Mouse (Mus musculus): Measurements from ENCODE around the gene Ttc4. TPM values are rescaled to one million over a fixed set of nuclear protein-coding genes. Genes with fewer than 3 reads are reported as not detected.

The Ttc4 gene
- polyA plus RNA-seq, 1 experiment, result 45.1 TPM

- H3K4me1 ChIP-seq (ENCODE audit: control insufficient read depth, insufficient read depth, low read length), result peaks cover 4% of the 10 kb centered on the region
- TF ChIP-seq POLR2A (IDR thresholded peaks at IDR 0.05; ENCODE audit: low read depth, low read length), result no peak
- no peak for TF ChIP-seq CTCF (IDR thresholded peaks at IDR 0.05; ENCODE audit: borderline replicate concordance, insufficient read depth, low read length)
- no peak overlapping the region for H3K27ac ChIP-seq (ENCODE audit: insufficient read depth, low read length)
- no peak overlapping the region for H3K4me3 ChIP-seq (ENCODE audit: insufficient read depth, low read length)
These were observed 23.1 kb downstream of the Ttc4 start for GRCm38 (mm10) chr4:106655681-106656080.

GRCm38 (mm10) chr4:106653051-106653450, 25.7 kb downstream of the Ttc4 start:
- H3K4me3 ChIP-seq (ENCODE audit: insufficient read depth, low read length), result no peak overlapping the region
- peaks cover 4% of the 10 kb centered on the region for H3K4me1 ChIP-seq (ENCODE audit: control insufficient read depth, insufficient read depth, low read length)
- no peak for TF ChIP-seq POLR2A (IDR thresholded peaks at IDR 0.05; ENCODE audit: low read depth, low read length)
- TF ChIP-seq CTCF (IDR thresholded peaks at IDR 0.05; ENCODE audit: borderline replicate concordance, insufficient read depth, low read length), result no peak
- H3K27ac ChIP-seq (ENCODE audit: insufficient read depth, low read length), result no peak overlapping the region

GRCm38 (mm10) chr4:106652546-106652945, 26.2 kb downstream of the Ttc4 start:
- H3K4me1 ChIP-seq (ENCODE audit: control insufficient read depth, insufficient read depth, low read length), result peaks cover 4% of the 10 kb centered on the region
- H3K27ac ChIP-seq (ENCODE audit: insufficient read depth, low read length), result no peak overlapping the region
- TF ChIP-seq POLR2A (IDR thresholded peaks at IDR 0.05; ENCODE audit: low read depth, low read length) (no peak), CTCF (IDR thresholded peaks at IDR 0.05; ENCODE audit: borderline replicate concordance, insufficient read depth, low read length) (no peak)
- no peak overlapping the region for H3K4me3 ChIP-seq (ENCODE audit: insufficient read depth, low read length)

GRCm38 (mm10) chr4:106650833-106651527, 27.8 kb downstream of the Ttc4 start, which contains the start of gene Pars2:
TSS of gene Pars2 (plus strand) at chr4:106651069.
- H3K4me3 ChIP-seq (ENCODE audit: insufficient read depth, low read length), result peak within 1 kb of the TSS; percentile 65
- TF ChIP-seq POLR2A (IDR thresholded peaks at IDR 0.05; ENCODE audit: low read depth, low read length), result peak; percentile 92
- TF ChIP-seq CTCF (IDR thresholded peaks at IDR 0.05; ENCODE audit: borderline replicate concordance, insufficient read depth, low read length), result no peak
- peaks cover 4% of the 10 kb centered on the region for H3K4me1 ChIP-seq (ENCODE audit: control insufficient read depth, insufficient read depth, low read length)
- no peak within 1 kb of the TSS for H3K27ac ChIP-seq (ENCODE audit: insufficient read depth, low read length)

- TF ChIP-seq CTCF (IDR thresholded peaks at IDR 0.05; ENCODE audit: borderline replicate concordance, insufficient read depth, low read length) (no peak), POLR2A (IDR thresholded peaks at IDR 0.05; ENCODE audit: low read depth, low read length) (no peak)
- H3K27ac ChIP-seq (ENCODE audit: insufficient read depth, low read length), result no peak overlapping the region
- peaks cover 4% of the 10 kb centered on the region for H3K4me1 ChIP-seq (ENCODE audit: control insufficient read depth, insufficient read depth, low read length)
- no peak overlapping the region for H3K4me3 ChIP-seq (ENCODE audit: insufficient read depth, low read length)
These were observed 31.6 kb downstream of the Ttc4 start for GRCm38 (mm10) chr4:106647137-106647536.

GRCm38 (mm10) chr4:106645797-106646196, 32.9 kb downstream of the Ttc4 start:
- Histone ChIP-seq H3K4me1 (ENCODE audit: control insufficient read depth, insufficient read depth, low read length) (no peaks in the 10 kb centered on the region), H3K4me3 (ENCODE audit: insufficient read depth, low read length) (no peak overlapping the region), H3K27ac (ENCODE audit: insufficient read depth, low read length) (no peak overlapping the region)
- no peak for TF ChIP-seq CTCF (IDR thresholded peaks at IDR 0.05; ENCODE audit: borderline replicate concordance, insufficient read depth, low read length)
- no peak for TF ChIP-seq POLR2A (IDR thresholded peaks at IDR 0.05; ENCODE audit: low read depth, low read length)

GRCm38 (mm10) chr4:106644218-106644610, 34.5 kb downstream of the Ttc4 start:
- TF ChIP-seq POLR2A (IDR thresholded peaks at IDR 0.05; ENCODE audit: low read depth, low read length) (no peak), CTCF (IDR thresholded peaks at IDR 0.05; ENCODE audit: borderline replicate concordance, insufficient read depth, low read length) (no peak)
- Histone ChIP-seq H3K27ac (ENCODE audit: insufficient read depth, low read length) (no peak overlapping the region), H3K4me3 (ENCODE audit: insufficient read depth, low read length) (no peak overlapping the region), H3K4me1 (ENCODE audit: control insufficient read depth, insufficient read depth, low read length) (no peaks in the 10 kb centered on the region)

GRCm38 (mm10) chr4:106643483-106644217, 35.1 kb downstream of the Ttc4 start:
- no peak overlapping the region for H3K27ac ChIP-seq (ENCODE audit: insufficient read depth, low read length)
- no peak for TF ChIP-seq CTCF (IDR thresholded peaks at IDR 0.05; ENCODE audit: borderline replicate concordance, insufficient read depth, low read length)
- no peak for TF ChIP-seq POLR2A (IDR thresholded peaks at IDR 0.05; ENCODE audit: low read depth, low read length)
- H3K4me3 ChIP-seq (ENCODE audit: insufficient read depth, low read length), result no peak overlapping the region
- no peaks in the 10 kb centered on the region for H3K4me1 ChIP-seq (ENCODE audit: control insufficient read depth, insufficient read depth, low read length)

DNA sequence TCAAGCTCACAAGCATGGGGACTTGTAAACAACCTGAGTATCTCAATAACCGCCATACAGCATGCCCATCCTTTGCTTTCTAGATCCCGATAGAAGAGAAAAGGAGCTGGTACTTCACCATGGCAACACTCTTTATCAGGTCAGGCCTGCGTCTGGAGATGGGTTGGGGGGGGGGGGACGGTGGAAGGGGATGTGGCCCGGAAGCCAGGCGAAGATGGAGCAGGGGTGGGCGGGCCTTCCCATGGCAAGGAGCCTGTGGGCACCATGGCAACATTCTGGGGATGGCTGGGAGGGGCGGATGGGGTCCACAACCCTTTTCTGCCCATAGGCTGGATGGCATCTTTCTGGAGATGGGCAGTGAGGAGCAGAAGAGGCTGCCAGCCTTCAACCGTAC, 44.7 kb downstream of the Ttc4 start:
- no peak for TF ChIP-seq CTCF (IDR thresholded peaks at IDR 0.05; ENCODE audit: borderline replicate concordance, insufficient read depth, low read length)
- no peak for TF ChIP-seq POLR2A (IDR thresholded peaks at IDR 0.05; ENCODE audit: low read depth, low read length)
- Histone ChIP-seq H3K4me1 (ENCODE audit: control insufficient read depth, insufficient read depth, low read length) (no peaks in the 10 kb centered on the region), H3K4me3 (ENCODE audit: insufficient read depth, low read length) (no peak overlapping the region), H3K27ac (ENCODE audit: insufficient read depth, low read length) (no peak overlapping the region)

All from embryonic fibroblast, embryonic 13.5 days (primary cell).